Mouse (Mus musculus) hindbrain, postnatal 0 days (tissue): ENCODE measurements at regions not wholly inside any gene's neighbourhood (a gene's known extent, or its start where the extent isn't known, plus 50 kb on each side); places are given as distances from the start of the nearest gene placed in this dataset.
A peak's percentile ranks its signal among the peaks of the same experiment; 100 is the strongest.

ENCODE experiments used
- ATAC-seq: fragments of 200-750 bp; cut with Nextera tagmentation; 2 replicates; pipeline ENCODE4 v1.8.0; 2017; ENCODE audit warnings: mild to moderate bottlenecking, moderate TSS enrichment, moderate library complexity
- DNase-seq: peaks from one replicate; pipeline ENCODE4 v3.0.0-alpha.2; 2015; ENCODE audit warnings: low spot score
- H3K27ac ChIP-seq: fragments of 300-500 bp; sonication (generic); 2 replicates; pipeline ENCODE4 v1.5.1; 2014; ENCODE audit warnings: mild to moderate bottlenecking
- H3K27me3 ChIP-seq: fragments of 300-500 bp; sonication (generic); 2 replicates; pipeline ENCODE4 v1.6.1; 2014; ENCODE audit warnings: low read length, mixed read lengths; ENCODE audit not compliant: insufficient read depth
- H3K36me3 ChIP-seq: fragments of 300-500 bp; sonication (generic); 2 replicates; pipeline ENCODE4 v1.6.1; 2014; ENCODE audit warnings: low read length, mixed read lengths; ENCODE audit not compliant: insufficient read depth
- H3K4me1 ChIP-seq: fragments of 300-500 bp; sonication (generic); 2 replicates; pipeline ENCODE4 v1.6.1; 2014; ENCODE audit warnings: antibody characterized with exemption, low read length, mixed read lengths; ENCODE audit not compliant: insufficient read depth
- H3K4me2 ChIP-seq: fragments of 300-500 bp; sonication (generic); 2 replicates; pipeline ENCODE4 v1.6.1; 2014; ENCODE audit warnings: low read depth, mild to moderate bottlenecking, low read length, moderate library complexity, mixed read lengths
- H3K4me3 ChIP-seq: fragments of 300-500 bp; sonication (generic); 2 replicates; pipeline ENCODE4 v1.5.1; 2014; ENCODE audit warnings: low read length
- H3K9ac ChIP-seq: fragments of 300-500 bp; sonication (generic); replicated peaks from 2 replicates; pipeline ENCODE4 v1.6.1; 2014; ENCODE audit warnings: mild to moderate bottlenecking, low read length, moderate library complexity, mixed read lengths
- H3K9me3 ChIP-seq: fragments of 300-500 bp; sonication (generic); 2 replicates; pipeline ENCODE4 v1.6.1; 2016; ENCODE audit warnings: low read length, mixed read lengths
- CTCF ChIP-seq: IDR thresholded peaks from 2 replicates; pipeline ENCODE4 v1.5.1; 2016; ENCODE audit warnings: antibody characterized with exemption, control low read depth, low read depth
- WGBS: fragments of 180-500 bp; shearing (Covaris S2); extraction: QIAGEN DNeasy Blood & Tissue Kit; methylation state at CpG from one replicate; pipeline ENCODE4 v1.1.7; 2014; 5-methylcytosine and 5-hydroxymethylcytosine counted together

GRCm38 (mm10) chr3:116197966-116198365 is 55.3 kb downstream of the Gpr88 start:
- Histone ChIP-seq H3K9ac (no peak overlapping the region), H3K9me3 (no peaks in the 10 kb centered on the region), H3K4me3 (no peak overlapping the region), H3K27me3 (no peaks in the 10 kb centered on the region), H3K27ac (no peak overlapping the region), H3K4me1 (no peaks in the 10 kb centered on the region), H3K36me3 (no peaks in the 10 kb centered on the region), H3K4me2 (no peak overlapping the region)
- ATAC-seq: no peak
- no peak for TF ChIP-seq CTCF
- WGBS: 44% methylated on average over 3 of the region's 3 CpGs
- no peak for DNase-seq

GRCm38 (mm10) chr3:116194701-116195100 is 58.6 kb downstream of the Gpr88 start:
- WGBS: 85% methylated on average over 3 of the region's 3 CpGs
- ATAC-seq: no peak
- Histone ChIP-seq H3K9ac (no peak overlapping the region), H3K9me3 (no peaks in the 10 kb centered on the region), H3K4me2 (no peak overlapping the region), H3K27me3 (no peaks in the 10 kb centered on the region), H3K36me3 (no peaks in the 10 kb centered on the region), H3K4me3 (no peak overlapping the region), H3K4me1 (no peaks in the 10 kb centered on the region), H3K27ac (no peak overlapping the region)
- no peak for TF ChIP-seq CTCF
- no peak for DNase-seq

GRCm38 (mm10) chr3:116191261-116191660 is 61.8 kb upstream of the Vcam1 start:
- Histone ChIP-seq H3K27ac (no peak overlapping the region), H3K4me3 (no peak overlapping the region), H3K27me3 (no peaks in the 10 kb centered on the region), H3K36me3 (no peaks in the 10 kb centered on the region), H3K4me2 (no peak overlapping the region), H3K9me3 (no peaks in the 10 kb centered on the region), H3K9ac (no peak overlapping the region), H3K4me1 (no peaks in the 10 kb centered on the region)
- no peak for ATAC-seq
- TF ChIP-seq CTCF: no peak
- no peak for DNase-seq
- 73% methylated on average over 6 of the region's 6 CpGs for WGBS

GRCm38 (mm10) chr3:116190727-116191126 is 61.2 kb upstream of the Vcam1 start:
- no peaks in the 10 kb centered on the region for H3K9me3 ChIP-seq
- 47% methylated on average over 2 of the region's 2 CpGs for WGBS
- no peak overlapping the region for H3K27ac ChIP-seq
- peak; percentile 62 for DNase-seq
- peak; percentile 49 for ATAC-seq
- no peaks in the 10 kb centered on the region for H3K36me3 ChIP-seq
- no peaks in the 10 kb centered on the region for H3K4me1 ChIP-seq
- TF ChIP-seq CTCF: no peak
- no peak overlapping the region for H3K4me3 ChIP-seq
- H3K9ac ChIP-seq: no peak overlapping the region
- no peaks in the 10 kb centered on the region for H3K27me3 ChIP-seq
- H3K4me2 ChIP-seq: no peak overlapping the region

- Histone ChIP-seq H3K4me3 (no peak overlapping the region), H3K9ac (no peak overlapping the region), H3K27me3 (no peaks in the 10 kb centered on the region), H3K4me1 (no peaks in the 10 kb centered on the region), H3K9me3 (no peaks in the 10 kb centered on the region), H3K36me3 (no peaks in the 10 kb centered on the region), H3K4me2 (no peak overlapping the region), H3K27ac (no peak overlapping the region)
- WGBS: 89% methylated on average over 6 of the region's 6 CpGs
- ATAC-seq (no peak), DNase-seq (no peak)
- no peak for TF ChIP-seq CTCF
Measured at GRCm38 (mm10) chr3:116189363-116190100, 60.0 kb upstream of the Vcam1 start.

- no peak overlapping the region for H3K27ac ChIP-seq
- no peak for DNase-seq
- no peak for TF ChIP-seq CTCF
- no peak overlapping the region for H3K4me2 ChIP-seq
- ATAC-seq: no peak
- no peaks in the 10 kb centered on the region for H3K9me3 ChIP-seq
- H3K27me3 ChIP-seq: no peaks in the 10 kb centered on the region
- 91% methylated on average over 7 of the region's 7 CpGs for WGBS
- H3K4me3 ChIP-seq: no peak overlapping the region
- no peak overlapping the region for H3K9ac ChIP-seq
- no peaks in the 10 kb centered on the region for H3K36me3 ChIP-seq
- no peaks in the 10 kb centered on the region for H3K4me1 ChIP-seq
Measured at GRCm38 (mm10) chr3:116185206-116185605, 55.7 kb upstream of the Vcam1 start.

GRCm38 (mm10) chr3:116184443-116184842 is 55.0 kb upstream of the Vcam1 start:
- Histone ChIP-seq H3K4me2 (no peak overlapping the region), H3K27ac (no peak overlapping the region), H3K4me3 (no peak overlapping the region), H3K36me3 (no peaks in the 10 kb centered on the region), H3K9ac (no peak overlapping the region), H3K4me1 (no peaks in the 10 kb centered on the region), H3K27me3 (no peaks in the 10 kb centered on the region), H3K9me3 (no peaks in the 10 kb centered on the region)
- DNase-seq: no peak
- no peak for TF ChIP-seq CTCF
- WGBS: 78% methylated on average over 4 of the region's 4 CpGs
- no peak for ATAC-seq
